Mouse (Mus musculus) erythroblast, embryonic 14.5 days (primary cell): ENCODE data around the gene Large2. TPM values are rescaled to one million over a fixed set of nuclear protein-coding genes. Genes with fewer than 3 reads are reported as not detected.

Source experiments
- H3K27me3 ChIP-seq: 2 replicates; pipeline ENCODE4 v1.6.1; 2012; ENCODE audit warnings: inconsistent platforms; ENCODE audit not compliant: control insufficient read depth
- H3K36me3 ChIP-seq: 2 replicates; pipeline ENCODE4 v1.6.1; 2012; ENCODE audit warnings: mild to moderate bottlenecking, inconsistent platforms; ENCODE audit not compliant: control insufficient read depth
- H3K4me1 ChIP-seq: 2 replicates; pipeline ENCODE4 v1.6.1; 2012; ENCODE audit warnings: inconsistent platforms; ENCODE audit not compliant: control insufficient read depth
- H3K4me3 ChIP-seq: replicated peaks from 2 replicates; pipeline ENCODE3; 2012; ENCODE audit warnings: moderate library complexity, mild to moderate bottlenecking, inconsistent platforms
- H3K9me3 ChIP-seq: 2 replicates; pipeline ENCODE4 v1.6.1; 2012; ENCODE audit warnings: low read length, inconsistent platforms, mixed read lengths; ENCODE audit not compliant: control insufficient read depth
- GATA1 ChIP-seq: IDR thresholded peaks from 2 replicates; pipeline ENCODE4 v1.6.1; 2012; ENCODE audit warnings: low read length, inconsistent platforms, mixed read lengths
- TAL1 ChIP-seq: IDR thresholded peaks from 3 replicates; pipeline ENCODE4 v1.6.1; 2012; ENCODE audit warnings: low read length, inconsistent platforms, mixed read lengths
- polyA plus RNA-seq: library from polyadenylated mRNA; stranded (reverse); fragments of >175 nt; gene quantifications from 2 replicates; pipeline ENCODE4 v1.2.3, GENCODE M21; 2012

The Large2 gene
- polyA plus RNA-seq, 1 experiment = not detected

DNA sequence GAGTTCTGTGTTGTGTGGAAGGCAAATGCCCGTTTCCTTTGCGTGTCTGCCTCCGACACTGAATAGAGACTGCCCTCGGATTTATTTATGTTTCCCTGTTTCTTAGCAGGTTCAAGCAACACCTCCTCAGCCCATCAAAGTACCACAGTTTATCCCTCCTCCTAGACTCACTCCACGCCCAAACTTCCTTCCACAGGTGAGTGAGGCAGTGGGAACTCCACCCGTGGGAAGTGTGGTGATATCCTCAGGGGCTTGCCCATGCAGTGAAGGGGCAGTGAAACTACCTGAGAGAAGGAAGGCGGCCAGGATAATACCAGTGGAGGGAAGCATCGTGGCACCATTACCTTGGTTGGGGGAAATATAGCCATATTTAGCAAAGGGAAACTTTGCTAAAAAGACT is 46.5 kb downstream of the Large2 start:
- H3K36me3 ChIP-seq = peaks cover 2% of the 10 kb centered on the region; the same call in 1 of the 2 replicates
- H3K4me1 ChIP-seq = no peaks in the 10 kb centered on the region
- H3K27me3 ChIP-seq = no peaks in the 10 kb centered on the region
- H3K9me3 ChIP-seq = no peaks in the 10 kb centered on the region
- H3K4me3 ChIP-seq = no peak overlapping the region
- TF ChIP-seq TAL1 (no peak), GATA1 (no peak)

GRCm38 (mm10) chr2:92327601-92328000 is 47.1 kb downstream of the Large2 start:
- Histone ChIP-seq H3K4me1 (no peaks in the 10 kb centered on the region), H3K9me3 (no peaks in the 10 kb centered on the region), H3K4me3 (no peak overlapping the region), H3K27me3 (no peaks in the 10 kb centered on the region), H3K36me3 (peaks cover 2% of the 10 kb centered on the region; the same call in 1 of the 2 replicates)
- TF ChIP-seq GATA1 = no peak
- TF ChIP-seq TAL1 = no peak

DNA sequence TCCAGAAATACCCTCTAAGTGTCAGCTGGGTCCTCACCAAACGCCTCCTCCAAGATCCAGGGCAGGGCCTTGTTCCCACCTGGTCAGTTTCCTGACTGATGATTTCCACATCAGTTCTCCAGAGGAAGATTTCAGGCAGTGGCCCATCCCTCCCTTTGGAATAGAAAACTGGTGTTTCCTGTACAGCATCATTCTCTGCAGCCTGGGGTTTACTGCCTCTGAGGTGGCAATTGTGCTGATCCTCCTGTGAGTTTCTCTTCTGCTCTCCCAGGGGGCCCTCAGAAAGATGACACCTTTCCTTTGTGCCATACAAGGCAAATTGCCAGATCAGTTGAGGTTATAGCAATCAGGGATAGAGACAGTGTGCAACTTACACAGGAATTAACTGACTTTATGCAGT is 48.4 kb downstream of the Large2 start:
- Histone ChIP-seq H3K9me3 (no peaks in the 10 kb centered on the region), H3K4me1 (no peaks in the 10 kb centered on the region), H3K36me3 (peaks cover 2% of the 10 kb centered on the region; the same call in 1 of the 2 replicates), H3K4me3 (no peak overlapping the region), H3K27me3 (no peaks in the 10 kb centered on the region)
- TF ChIP-seq TAL1 = no peak
- no peak for TF ChIP-seq GATA1

- TF ChIP-seq TAL1 = no peak
- TF ChIP-seq GATA1 = no peak
- Histone ChIP-seq H3K4me3 (no peak overlapping the region), H3K9me3 (no peaks in the 10 kb centered on the region), H3K36me3 (peaks cover 2% of the 10 kb centered on the region; the same call in 1 of the 2 replicates), H3K4me1 (no peaks in the 10 kb centered on the region), H3K27me3 (no peaks in the 10 kb centered on the region)
Observed at GRCm38 (mm10) chr2:92325676-92326075, 49.0 kb downstream of the Large2 start.

- Histone ChIP-seq H3K9me3 (no peaks in the 10 kb centered on the region), H3K36me3 (no peaks in the 10 kb centered on the region), H3K27me3 (no peaks in the 10 kb centered on the region), H3K4me3 (no peak overlapping the region), H3K4me1 (no peaks in the 10 kb centered on the region)
- TF ChIP-seq TAL1 (no peak), GATA1 (no peak)
Observed at GRCm38 (mm10) chr2:92322669-92323068, 52.0 kb downstream of the Large2 start.

GRCm38 (mm10) chr2:92317228-92317627 is 57.4 kb downstream of the Large2 start:
- Histone ChIP-seq H3K9me3 (no peaks in the 10 kb centered on the region), H3K36me3 (no peaks in the 10 kb centered on the region), H3K4me3 (no peak overlapping the region), H3K4me1 (no peaks in the 10 kb centered on the region), H3K27me3 (no peaks in the 10 kb centered on the region)
- TF ChIP-seq GATA1 (no peak), TAL1 (no peak)

DNA sequence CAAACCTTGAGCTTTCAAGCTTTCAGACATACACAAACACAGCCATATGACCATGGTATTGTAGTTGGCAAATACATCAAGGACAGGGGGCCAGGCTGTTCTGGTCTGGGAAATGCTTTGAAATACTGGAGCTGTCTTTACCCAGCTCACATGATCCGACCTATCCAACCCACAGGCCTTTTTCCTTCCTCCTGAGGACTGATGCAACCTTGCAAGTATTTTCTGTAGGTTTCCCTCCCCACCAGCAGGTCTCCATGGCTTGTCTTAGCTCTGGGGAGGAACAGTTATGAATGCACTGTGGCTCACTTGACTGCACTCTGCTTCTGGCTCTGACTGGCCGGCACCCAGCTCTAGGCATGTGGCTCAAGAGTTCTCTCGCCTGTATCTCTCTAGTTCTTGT is 58.0 kb downstream of the Large2 start:
- no peaks in the 10 kb centered on the region for H3K4me1 ChIP-seq
- TF ChIP-seq GATA1 (no peak), TAL1 (no peak)
- no peaks in the 10 kb centered on the region for H3K9me3 ChIP-seq
- H3K4me3 ChIP-seq = no peak overlapping the region
- H3K27me3 ChIP-seq = no peaks in the 10 kb centered on the region
- no peaks in the 10 kb centered on the region for H3K36me3 ChIP-seq

Other genes with a start within 250 kb of the Large2 start
- 2.6 and 3.5 TPM in 2 replicates for gene Pex16, start 193 bp downstream of the Large2 start, polyA plus RNA-seq
- 0.23 and 0.41 TPM in 2 replicates for gene 1700029I15Rik, start 7.7 kb upstream of the Large2 start, polyA plus RNA-seq
- gene Mapk8ip1, start 26.4 kb upstream of the Large2 start, polyA plus RNA-seq = 0.03 TPM in 1 of 2 replicates, not detected in the other
- gene Cry2, start 59.2 kb upstream of the Large2 start, polyA plus RNA-seq = 0.36 and 0.45 TPM in 2 replicates
- gene Slc35c1, start 85.7 kb upstream of the Large2 start, polyA plus RNA-seq = 0.35 and 0.38 TPM in 2 replicates
- 0.01 TPM in 1 of 2 replicates, not detected in the other for gene Chst1, start 224.8 kb upstream of the Large2 start, polyA plus RNA-seq